26 mouse cellular contexts compared by ENCODE assay signal in the genomic region with DNA sequence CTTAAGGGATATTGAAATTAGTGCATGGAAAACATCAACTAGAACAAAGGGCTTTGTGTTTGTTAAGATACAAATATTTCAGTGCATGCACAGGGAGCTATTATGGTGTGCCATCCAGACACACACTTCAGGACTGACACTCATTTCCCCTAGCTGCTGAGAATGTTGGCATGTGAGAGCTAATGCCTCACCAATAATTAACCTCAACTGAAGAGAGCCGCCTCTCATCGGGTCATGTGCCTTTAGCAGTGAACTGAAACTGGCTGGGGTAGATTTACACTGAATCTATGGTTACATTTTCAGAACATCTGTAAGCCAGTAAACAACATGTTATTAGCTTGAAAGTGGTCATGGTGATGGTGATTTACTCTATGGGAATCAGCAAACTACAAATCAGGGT. TPM values are rescaled to one million over a fixed set of nuclear protein-coding genes. Genes with fewer than 3 reads are reported as not detected.
DNase-seq lines count a peak whose midpoint lies in the region; ATAC-seq and TF ChIP-seq lines count a peak whose summit lies in the region.
"Had no signal": no experiment of that assay in that cellular context is flagged by ENCODE, and none has a peak within 500 bp of the region (broad histone marks: within the 10 kb centered on the region; RNA-seq: fewer than 3 reads in every experiment).

No protein-coding gene starts in this region.

- no peak overlapping the region for H3K4me3 ChIP-seq in kidney, adult 2 months (ENCODE audit: insufficient read depth, low read depth, low read length)
- H3K4me3 ChIP-seq in midbrain, postnatal 0 days (ENCODE audit: low read depth, low read length) = no peak overlapping the region
- H3K4me3 ChIP-seq: embryonic facial prominence, embryonic 13.5 days; forebrain, embryonic 12.5 days; heart, embryonic 12.5 days had no signal

- H3K27me3 ChIP-seq in kidney, adult 2 months (replicated peaks; ENCODE audit: control insufficient read depth, insufficient read depth, low read length) = no peaks in the 10 kb centered on the region
- no peaks in the 10 kb centered on the region; the same call in 1 of the 2 replicates for H3K27me3 ChIP-seq in midbrain, postnatal 0 days (ENCODE audit: insufficient read depth, low read length)
- H3K27me3 ChIP-seq: heart, embryonic 12.5 days had no signal

- H3K4me2 ChIP-seq in midbrain, postnatal 0 days (ENCODE audit: low read depth, low read length, poor library complexity, severe bottlenecking) = no peak overlapping the region
- H3K4me2 ChIP-seq: embryonic facial prominence, embryonic 13.5 days; forebrain, embryonic 12.5 days; heart, embryonic 12.5 days had no signal

- no peak for ATAC-seq in midbrain, postnatal 0 days (ENCODE audit: low FRiP score)
- ATAC-seq: activated CD4-positive, CD25-positive, alpha-beta regulatory T cell, adult 4 months; forebrain, embryonic 16.5 days; Patski had no signal

- H3K9me3 ChIP-seq in midbrain, postnatal 0 days (ENCODE audit: low read length) = no peaks in the 10 kb centered on the region
- H3K9me3 ChIP-seq: embryonic facial prominence, embryonic 13.5 days; forebrain, embryonic 12.5 days; heart, embryonic 12.5 days had no signal

- DNase-seq in kidney, adult 2 months = peak; percentile 78
- no peak for DNase-seq in kidney, postnatal 4 days
- DNase-seq in brain, embryonic 14.5 days (ENCODE audit: low read depth) = peak; percentile 0
- DNase-seq in kidney, postnatal 10 days = peak; percentile 9
- no peak for DNase-seq in heart, postnatal 4 days
- no peak for DNase-seq in gastrocnemius, postnatal 10 days
- no peak for DNase-seq in midbrain, postnatal 0 days (ENCODE audit: low spot score)
- DNase-seq: adrenal gland, postnatal 14 days; cerebellum, adult 18-20 months; cerebellum, adult 9-11 months; cerebellum, postnatal 36 days; gastrocnemius, postnatal 14 days had no signal

- H3K36me3 ChIP-seq in kidney, adult 2 months (ENCODE audit: control insufficient read depth, insufficient read depth, low read length) = no peaks in the 10 kb centered on the region
- H3K36me3 ChIP-seq in midbrain, postnatal 0 days (ENCODE audit: insufficient read depth, low read length) = no peaks in the 10 kb centered on the region
- H3K36me3 ChIP-seq: embryonic facial prominence, embryonic 13.5 days; forebrain, embryonic 12.5 days; heart, embryonic 12.5 days had no signal

- no peaks in the 10 kb centered on the region; the same call in 1 of the 2 replicates for H3K4me1 ChIP-seq in kidney, adult 2 months (ENCODE audit: control insufficient read depth, insufficient read depth, low read length)
- H3K4me1 ChIP-seq in midbrain, postnatal 0 days (ENCODE audit: insufficient read depth, low read length) = no peaks in the 10 kb centered on the region
- H3K4me1 ChIP-seq: embryonic facial prominence, embryonic 13.5 days; forebrain, embryonic 12.5 days; heart, embryonic 12.5 days had no signal

- H3K9ac ChIP-seq in midbrain, postnatal 0 days (replicated peaks; ENCODE audit: low read length, poor library complexity, severe bottlenecking) = no peak overlapping the region
- H3K9ac ChIP-seq: embryonic facial prominence, embryonic 13.5 days; forebrain, embryonic 12.5 days; heart, embryonic 12.5 days had no signal

- TF ChIP-seq POLR2A in kidney, adult 2 months (IDR thresholded peaks at IDR 0.05; ENCODE audit: low read depth, low read length) = no peak
- TF ChIP-seq POLR2A in brain, embryonic 14.5 days (IDR thresholded peaks at IDR 0.05; ENCODE audit: borderline replicate concordance, extremely low read depth, insufficient read depth, insufficient read length, poor library complexity, severe bottlenecking) = no peak

- no peak for TF ChIP-seq CTCF in kidney, adult 2 months (conservative IDR thresholded peaks at IDR 0.05; ENCODE audit: insufficient read depth, insufficient read length, low read depth, low read length)
- no peak for TF ChIP-seq CTCF in brain, embryonic 14.5 days (IDR thresholded peaks at IDR 0.05; ENCODE audit: borderline replicate concordance, extremely low read depth, insufficient read depth, insufficient read length)
- no peak for TF ChIP-seq CTCF in midbrain, postnatal 0 days (IDR thresholded peaks at IDR 0.05)

- 34% methylated on average over 2 of the region's 2 CpGs for WGBS in kidney, adult 2 months
- 90% methylated on average over 2 of the region's 2 CpGs for WGBS in midbrain, postnatal 0 days

- peak overlapping the region; percentile 56; the same call in 1 of the 2 replicates for H3K27ac ChIP-seq in kidney, adult 2 months (ENCODE audit: insufficient read depth, low read depth, low read length)
- H3K27ac ChIP-seq in midbrain, postnatal 0 days (ENCODE audit: low read depth, low read length) = no peak overlapping the region
- H3K27ac ChIP-seq: embryonic facial prominence, embryonic 13.5 days; forebrain, embryonic 12.5 days had no signal

RNA-seq across cellular contexts. Expression of a gene that starts 14.7 kb away (rescaled TPM):
- 0.09 and 0.11 TPM in 2 replicates for polyA plus RNA-seq in kidney, adult 2 months (2012; rRNA removed)
- polyA plus RNA-seq in brain, embryonic 14.5 days (2012; rRNA removed) = 0.08 and 0.15 TPM in 2 replicates
- total RNA-seq in heart, postnatal 4 days (2021) = not detected
- not detected for total RNA-seq in gastrocnemius, postnatal 10 days (2021)
- 0.33 and 0.44 TPM in 2 replicates for total RNA-seq in midbrain, postnatal 0 days (2014; rRNA removed)
- polyA plus RNA-seq in midbrain, postnatal 0 days (2015; fragmentation: Nextera tagmentation; extraction: Ambion mirVana) = 0.10 and 0.14 TPM in 2 replicates
- total RNA-seq: adrenal gland, adult 18-20 months; adrenal gland, postnatal 14 days; granulocyte monocyte progenitor cell, adult 5-6 weeks; heart, adult 8-10 months; heart, postnatal 25 days; MEL had no signal
- polyA plus RNA-seq: activated CD4-positive, CD25-positive, alpha-beta regulatory T cell, adult 4 months; C2C12; embryonic facial prominence, embryonic 13.5 days; heart, embryonic 12.5 days; heart, embryonic 16.5 days; hindbrain, embryonic 11.5 days; Patski had no signal

RNA-seq across cellular contexts. Expression of a gene that starts 44.5 kb away (rescaled TPM):
- 11.0 and 15.5 TPM in 2 replicates for polyA plus RNA-seq in kidney, adult 2 months (2012; rRNA removed)
- 7.6 and 8.7 TPM in 2 replicates for polyA plus RNA-seq in brain, embryonic 14.5 days (2012; rRNA removed)
- 1 to 10 TPM; 6.1 to 6.3 TPM for total RNA-seq in heart, postnatal 4 days (2021)
- total RNA-seq in gastrocnemius, postnatal 10 days (2021) = 1 to 10 TPM; 3.8 to 4.4 TPM
- 18.8 and 22.4 TPM in 2 replicates for total RNA-seq in midbrain, postnatal 0 days (2014; rRNA removed)
- 23.5 and 24.4 TPM in 2 replicates for polyA plus RNA-seq in midbrain, postnatal 0 days (2015; fragmentation: Nextera tagmentation; extraction: Ambion mirVana)

Comparison
In these comparisons a context has a peak if more than half of its experiments do, and no peak if none do; other contexts are left out.
1. DNase-seq: peak in kidney, adult 2 months (single experiment), brain, embryonic 14.5 days (single experiment) and kidney, postnatal 10 days (single experiment); none in kidney, postnatal 4 days (0 of 2), heart, postnatal 4 days (single experiment), gastrocnemius, postnatal 10 days (single experiment) and midbrain, postnatal 0 days (single experiment).